ENCODE assay signal across 31 mouse cellular contexts in the genomic region with DNA sequence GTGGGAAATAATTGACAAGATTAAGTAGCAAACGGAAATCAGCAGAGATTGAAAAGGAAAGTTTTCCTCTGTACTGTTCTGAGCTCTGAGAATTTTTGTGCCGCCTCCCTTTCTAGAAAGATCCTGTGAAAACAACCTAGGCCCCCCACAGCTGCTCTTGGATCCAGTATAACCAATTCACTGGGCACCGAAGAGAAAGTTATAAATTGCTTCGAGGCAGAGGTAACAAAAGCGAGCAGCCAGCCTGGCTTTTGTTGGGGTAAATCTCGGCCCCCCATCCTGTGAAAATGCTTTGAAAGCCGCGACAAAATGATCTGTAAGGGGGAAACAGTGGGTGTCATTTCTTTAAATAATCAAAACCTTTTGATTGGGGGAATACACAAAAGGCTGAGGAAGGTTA.
DNase-seq lines count a peak whose midpoint lies in the region; ATAC-seq and TF ChIP-seq lines count a peak whose summit lies in the region.
"Had no signal": no experiment of that assay in that cellular context is flagged by ENCODE, and none has a peak within 500 bp of the region (broad histone marks: within the 10 kb centered on the region; RNA-seq: fewer than 3 reads in every experiment).

No protein-coding gene starts in this region.

- TF ChIP-seq CTCF in forebrain, postnatal 0 days (IDR thresholded peaks at IDR 0.05; ENCODE audit: low read depth) = no peak

- H3K4me1 ChIP-seq in forebrain, embryonic 14.5 days (ENCODE audit: control insufficient read depth, insufficient read depth, low read length) = peaks cover 18% of the 10 kb centered on the region
- H3K4me1 ChIP-seq in forebrain, postnatal 0 days (ENCODE audit: insufficient read depth) = no peaks in the 10 kb centered on the region
- peaks cover 46% of the 10 kb centered on the region for H3K4me1 ChIP-seq in midbrain, embryonic 10.5 days
- peaks cover 13% of the 10 kb centered on the region; the same call in 1 of the 2 replicates for H3K4me1 ChIP-seq in midbrain, embryonic 16.5 days (ENCODE audit: control insufficient read depth, insufficient read depth, low read length)
- peaks cover 16% of the 10 kb centered on the region for H3K4me1 ChIP-seq in midbrain, embryonic 14.5 days (ENCODE audit: control insufficient read depth, insufficient read depth, low read length)
- H3K4me1 ChIP-seq: heart, embryonic 10.5 days; kidney, embryonic 15.5 days; liver, embryonic 12.5 days; megakaryocyte, embryonic 14.5 days had no signal

- H3K4me3 ChIP-seq in forebrain, embryonic 14.5 days (ENCODE audit: low read depth, low read length) = no peak overlapping the region
- no peak overlapping the region for H3K4me3 ChIP-seq in forebrain, postnatal 0 days (ENCODE audit: low read depth, low read length)
- peak overlapping the region; percentile 9; the same call in 1 of the 2 replicates for H3K4me3 ChIP-seq in midbrain, embryonic 10.5 days
- no peak overlapping the region for H3K4me3 ChIP-seq in midbrain, embryonic 16.5 days (ENCODE audit: low read depth, low read length)
- H3K4me3 ChIP-seq in midbrain, embryonic 14.5 days (replicated peaks; ENCODE audit: low read depth, low read length) = no peak overlapping the region
- H3K4me3 ChIP-seq: embryonic facial prominence, embryonic 13.5 days; heart, embryonic 10.5 days; hindbrain, embryonic 15.5 days; kidney, embryonic 15.5 days; layer of hippocampus, adult 2 months; left cerebral cortex, adult 2 months; liver, embryonic 12.5 days; megakaryocyte, embryonic 14.5 days had no signal

- no peaks in the 10 kb centered on the region for H3K9me3 ChIP-seq in forebrain, embryonic 14.5 days (replicated peaks; ENCODE audit: control insufficient read depth, low read length)
- no peaks in the 10 kb centered on the region for H3K9me3 ChIP-seq in forebrain, postnatal 0 days (ENCODE audit: low read length)
- no peaks in the 10 kb centered on the region for H3K9me3 ChIP-seq in midbrain, embryonic 10.5 days (replicated peaks)
- H3K9me3 ChIP-seq in midbrain, embryonic 16.5 days (replicated peaks; ENCODE audit: control insufficient read depth, low read length, poor library complexity, severe bottlenecking) = no peaks in the 10 kb centered on the region
- H3K9me3 ChIP-seq in midbrain, embryonic 14.5 days (ENCODE audit: control insufficient read depth, low read length) = no peaks in the 10 kb centered on the region
- H3K9me3 ChIP-seq: embryonic facial prominence, embryonic 13.5 days; heart, embryonic 10.5 days; hindbrain, embryonic 15.5 days; kidney, embryonic 15.5 days; liver, embryonic 12.5 days had no signal

- H3K27ac ChIP-seq in forebrain, embryonic 14.5 days (ENCODE audit: low read depth, low read length) = no peak overlapping the region
- H3K27ac ChIP-seq in forebrain, postnatal 0 days (ENCODE audit: low read depth, low read length) = no peak overlapping the region
- H3K27ac ChIP-seq in midbrain, embryonic 10.5 days (replicated peaks) = peak overlapping the region; percentile 70
- H3K27ac ChIP-seq in midbrain, embryonic 16.5 days (ENCODE audit: low read length) = no peak overlapping the region
- no peak overlapping the region for H3K27ac ChIP-seq in midbrain, embryonic 14.5 days (replicated peaks; ENCODE audit: low read depth, low read length)
- H3K27ac ChIP-seq: embryonic facial prominence, embryonic 13.5 days; heart, embryonic 10.5 days; hindbrain, embryonic 15.5 days; kidney, embryonic 15.5 days; layer of hippocampus, adult 2 months; left cerebral cortex, adult 2 months; liver, embryonic 12.5 days; stomach, postnatal 0 days had no signal

- ATAC-seq in forebrain, embryonic 14.5 days = no peak
- ATAC-seq in forebrain, postnatal 0 days = no peak
- no peak for ATAC-seq in midbrain, embryonic 16.5 days
- ATAC-seq in midbrain, embryonic 14.5 days (ENCODE audit: low FRiP score, low TSS enrichment) = no peak
- ATAC-seq: liver, embryonic 12.5 days; liver, postnatal 0 days; lung, postnatal 0 days had no signal

- H3K36me3 ChIP-seq in forebrain, embryonic 14.5 days (ENCODE audit: control insufficient read depth, insufficient read depth, low read length) = no peaks in the 10 kb centered on the region
- no peaks in the 10 kb centered on the region for H3K36me3 ChIP-seq in forebrain, postnatal 0 days (ENCODE audit: insufficient read depth)
- H3K36me3 ChIP-seq in midbrain, embryonic 10.5 days = no peaks in the 10 kb centered on the region
- no peaks in the 10 kb centered on the region for H3K36me3 ChIP-seq in midbrain, embryonic 16.5 days (ENCODE audit: control insufficient read depth, insufficient read depth, low read length)
- no peaks in the 10 kb centered on the region for H3K36me3 ChIP-seq in midbrain, embryonic 14.5 days (ENCODE audit: control insufficient read depth, insufficient read depth, low read length)
- H3K36me3 ChIP-seq: embryonic facial prominence, embryonic 13.5 days; heart, embryonic 10.5 days; hindbrain, embryonic 15.5 days; kidney, embryonic 15.5 days; liver, embryonic 12.5 days had no signal

- 0% methylated on average over 8 of the region's 8 CpGs for WGBS in forebrain, embryonic 14.5 days
- WGBS in forebrain, postnatal 0 days = 9% methylated on average over 8 of the region's 8 CpGs
- WGBS in midbrain, embryonic 10.5 days = 13% methylated on average over 8 of the region's 8 CpGs
- 7% methylated on average over 8 of the region's 8 CpGs for WGBS in midbrain, embryonic 16.5 days
- 2% methylated on average over 8 of the region's 8 CpGs for WGBS in midbrain, embryonic 14.5 days

- no peaks in the 10 kb centered on the region for H3K27me3 ChIP-seq in forebrain, embryonic 14.5 days (replicated peaks; ENCODE audit: control insufficient read depth, insufficient read depth, low read length)
- no peaks in the 10 kb centered on the region for H3K27me3 ChIP-seq in forebrain, postnatal 0 days (ENCODE audit: insufficient read depth, low read length)
- H3K27me3 ChIP-seq in midbrain, embryonic 10.5 days (ENCODE audit: low read depth, poor library complexity, severe bottlenecking) = no peaks in the 10 kb centered on the region
- no peaks in the 10 kb centered on the region for H3K27me3 ChIP-seq in midbrain, embryonic 16.5 days (ENCODE audit: control insufficient read depth, insufficient read depth, low read depth, low read length)
- no peaks in the 10 kb centered on the region for H3K27me3 ChIP-seq in midbrain, embryonic 14.5 days (ENCODE audit: control insufficient read depth, insufficient read depth, low read length)
- H3K27me3 ChIP-seq: embryonic facial prominence, embryonic 13.5 days; hindbrain, embryonic 15.5 days; kidney, embryonic 15.5 days; liver, embryonic 12.5 days; megakaryocyte, embryonic 14.5 days had no signal

- peak overlapping the region; percentile 12; the same call in 1 of the 2 replicates for H3K4me2 ChIP-seq in forebrain, embryonic 14.5 days (ENCODE audit: low read length)
- no peak overlapping the region for H3K4me2 ChIP-seq in forebrain, postnatal 0 days (ENCODE audit: low read depth)
- no peak overlapping the region for H3K4me2 ChIP-seq in midbrain, embryonic 16.5 days (ENCODE audit: low read length)
- no peak overlapping the region for H3K4me2 ChIP-seq in midbrain, embryonic 14.5 days (ENCODE audit: low read length)
- H3K4me2 ChIP-seq: embryonic facial prominence, embryonic 13.5 days; hindbrain, embryonic 15.5 days; kidney, embryonic 15.5 days; liver, embryonic 12.5 days had no signal

- H3K9ac ChIP-seq in forebrain, embryonic 14.5 days (ENCODE audit: low read length) = no peak overlapping the region
- no peak overlapping the region for H3K9ac ChIP-seq in forebrain, postnatal 0 days
- H3K9ac ChIP-seq in midbrain, embryonic 16.5 days (ENCODE audit: low read depth, low read length) = no peak overlapping the region
- H3K9ac ChIP-seq in midbrain, embryonic 14.5 days (replicated peaks; ENCODE audit: low read length) = 0 out of 2 replicates have a peak overlapping the region, but pooled peaks have one; percentile 10
- H3K9ac ChIP-seq: embryonic facial prominence, embryonic 13.5 days; hindbrain, embryonic 15.5 days; kidney, embryonic 15.5 days; liver, embryonic 12.5 days; liver, postnatal 0 days had no signal

- DNase-seq in forebrain, embryonic 14.5 days (ENCODE audit: low spot score) = peak; percentile 44
- no peak for DNase-seq in forebrain, postnatal 0 days
- DNase-seq in midbrain, embryonic 10.5 days (ENCODE audit: low spot score) = no peak
- DNase-seq in embryo, embryonic 10.5 days (ENCODE audit: low spot score) = peak; percentile 55
- DNase-seq in midbrain, embryonic 14.5 days = no peak
- no peak for DNase-seq in adrenal gland, adult 18-20 months (ENCODE audit: low spot score in 2 of 2)
- DNase-seq: adrenal gland, adult 2 months; adrenal gland, postnatal 36 days; B cell, adult 2 months; cerebellum, adult 2 months; cerebellum, postnatal 14 days; gastrocnemius, postnatal 10 days; heart, postnatal 36 days; kidney, adult 18-20 months; kidney, postnatal 25 days; liver, postnatal 0 days; lung, postnatal 4 days; right cerebral cortex, postnatal 4 days; thymus, adult 18-20 months; thymus, postnatal 4 days had no signal

Comparison
In these comparisons a context has a peak if more than half of its experiments do, and no peak if none do; other contexts are left out.
1. DNase-seq: peak in forebrain, embryonic 14.5 days (single experiment) and embryo, embryonic 10.5 days (single experiment); none in forebrain, postnatal 0 days (single experiment), midbrain, embryonic 10.5 days (single experiment), midbrain, embryonic 14.5 days (single experiment) and adrenal gland, adult 18-20 months (0 of 2).